Mouse (Mus musculus) monocyte, adult 5-6 weeks (primary cell): Measurements from ENCODE around the gene Olfr464. TPM values are rescaled to one million over a fixed set of nuclear protein-coding genes. Genes with fewer than 3 reads are reported as not detected.
"Not testable (repeated sequence)": the region's sequence is repeated elsewhere in the genome, so short reads cannot be mapped to it uniquely, and the experiment has no call there.

Experiments
- ATAC-seq: fragments of 153-309, 156-312 bp; replicated peaks from 2 replicates; pipeline ENCODE4 v1.8.0; 2017; ENCODE audit warnings: mild to moderate bottlenecking; ENCODE audit not compliant: low TSS enrichment, insufficient number of reproducible peaks, severe bottlenecking, poor library complexity, low FRiP score
- total RNA-seq: library from RNA; stranded (forward); fragments of 200-1000, 200-491, 200-594 nt; gene quantifications from 3 replicates; pipeline ENCODE4 v1.2.3, GENCODE M21; 2017

The Olfr464 gene
- total RNA-seq, 1 experiment from 2014 or later: not detected

- no peak for ATAC-seq
Observed at GRCm38 (mm10) chr11:87875436-87875835, 45.3 kb downstream of the Olfr464 start, which contains the start of gene Epx. Gene Epx (minus strand): TSS chr11:87875536.

GRCm38 (mm10) chr11:87871766-87872165, 49.0 kb downstream of the Olfr464 start:
- no peak for ATAC-seq

GRCm38 (mm10) chr11:87870096-87870495, 50.7 kb downstream of the Olfr464 start:
- ATAC-seq: no peak

- ATAC-seq: not testable (repeated sequence)
Observed at GRCm38 (mm10) chr11:87866891-87867290, 53.9 kb downstream of the Olfr464 start.

Other genes with a start within 250 kb of the Olfr464 start
- gene Supt4a, start 183.4 kb downstream of the Olfr464 start, total RNA-seq: 123 to 169 TPM (median 136 TPM) in 3 replicates
- gene Tspoap1, start 160.4 kb downstream of the Olfr464 start, total RNA-seq: 4.3 to 7.3 TPM (median 5.4 TPM) in 3 replicates
- not detected in 3 replicates for gene Mpo, start 127.4 kb downstream of the Olfr464 start, total RNA-seq
- not detected in 3 replicates for gene Lpo, start 92.7 kb downstream of the Olfr464 start, total RNA-seq
- gene Mks1, start 67.8 kb downstream of the Olfr464 start, total RNA-seq: 6.1 to 6.8 TPM (median 6.5 TPM) in 3 replicates
- not detected in 3 replicates for gene Epx, start 45.4 kb downstream of the Olfr464 start, total RNA-seq
- gene Olfr462, start 28.7 kb downstream of the Olfr464 start, total RNA-seq: not detected in 3 replicates
- not detected in 3 replicates for gene Olfr463, start 23.6 kb downstream of the Olfr464 start, total RNA-seq
- gene Dynll2, start 66.6 kb upstream of the Olfr464 start, total RNA-seq: 10.6 to 15.0 TPM (median 12.3 TPM) in 3 replicates
- gene Srsf1, start 126.4 kb upstream of the Olfr464 start, total RNA-seq: 220 to 406 TPM (median 277 TPM) in 3 replicates
- gene Vezf1, start 147.3 kb upstream of the Olfr464 start, total RNA-seq: 45.9 to 57.0 TPM (median 46.6 TPM) in 3 replicates
- 5.8 to 24.0 TPM (median 11.9 TPM) in 3 replicates for gene Cuedc1, start 177.1 kb upstream of the Olfr464 start, total RNA-seq